Mouse (Mus musculus): ENCODE data around the gene Rsrc1. TPM values are rescaled to one million over a fixed set of nuclear protein-coding genes. Genes with fewer than 3 reads are reported as not detected.

The Rsrc1 gene
- polyA plus RNA-seq, 1 experiment from 2014 or later = 32.1 TPM

DNA sequence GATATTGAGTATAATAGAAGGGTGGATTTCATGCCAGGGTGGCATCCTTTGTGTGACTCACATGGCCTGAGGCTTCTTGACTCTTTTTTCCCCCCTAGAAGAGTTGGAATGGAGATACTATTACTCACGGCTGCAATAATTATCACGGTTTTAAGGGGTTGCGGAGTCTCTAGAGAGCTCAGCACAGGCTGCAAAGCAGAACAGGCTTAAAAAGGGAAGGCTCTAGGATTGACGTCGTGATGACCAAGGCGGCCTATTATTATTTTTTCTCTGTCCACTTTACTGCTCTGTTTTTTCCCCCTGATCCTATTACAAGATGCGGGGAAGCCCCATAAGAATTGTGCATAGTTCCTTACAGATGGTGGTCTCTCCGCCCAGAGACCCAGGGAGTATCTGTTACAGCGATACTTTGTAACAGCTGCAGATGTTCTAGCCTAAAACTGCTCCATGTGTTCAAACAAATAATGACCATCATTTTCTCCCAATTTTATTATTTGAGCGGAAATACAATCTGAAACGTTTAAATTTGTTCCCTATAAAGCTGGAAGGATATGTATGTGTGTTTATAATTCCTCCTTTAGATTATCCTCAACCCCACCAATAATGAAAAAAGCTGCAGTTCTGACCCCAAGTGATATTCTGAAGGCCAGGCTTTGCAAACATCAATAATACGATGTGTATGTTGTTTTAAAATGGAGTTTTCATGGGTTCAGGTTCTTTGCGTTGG, 4.1 kb upstream of the Rsrc1 start:
- Histone ChIP-seq H3K9ac (no peak overlapping the region), H3K9me3 (replicated peaks) (no peaks in the 10 kb centered on the region), H3K36me3 (no peaks in the 10 kb centered on the region), H3K27ac (no peak overlapping the region), H3K4me3 (replicated peaks) (no peak overlapping the region), H3K4me1 (peaks cover 37% of the 10 kb centered on the region), H3K27me3 (peaks cover 93% of the 10 kb centered on the region), H3K4me2 (no peak overlapping the region)
- no peak for ATAC-seq (replicated peaks; ENCODE audit: low FRiP score)
- WGBS = 3% methylated on average over 13 of the region's 13 CpGs

DNA sequence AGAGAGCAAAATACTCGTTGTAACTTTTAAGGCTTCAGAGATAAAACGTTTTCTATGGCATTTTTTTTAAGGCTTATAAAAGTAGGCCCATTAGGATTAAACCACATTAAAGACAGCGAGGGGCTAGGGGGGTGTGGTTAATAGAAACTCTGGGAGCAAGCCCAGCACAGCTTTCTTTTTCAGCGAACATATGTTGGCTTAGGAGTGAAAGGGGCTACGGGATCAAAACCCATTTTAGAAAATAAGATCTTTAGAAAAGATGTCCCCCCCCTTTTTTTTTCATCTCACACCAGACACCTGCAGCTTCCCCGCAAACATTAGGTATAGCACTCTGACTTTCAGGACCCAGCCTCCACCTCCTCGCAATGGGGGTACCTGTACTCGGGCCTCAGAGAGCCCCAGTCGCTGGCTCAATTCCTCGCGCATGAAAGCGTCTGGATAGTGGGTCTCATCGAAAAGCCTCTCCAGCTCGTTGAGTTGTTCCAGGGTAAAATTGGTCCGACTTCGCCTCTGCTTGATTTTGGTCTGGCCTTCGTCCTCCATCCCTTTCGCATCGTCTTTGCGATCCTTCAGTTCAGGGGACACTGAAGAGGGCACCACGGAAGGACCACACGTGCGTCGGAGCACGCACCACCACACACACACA, 3.3 kb upstream of the Rsrc1 start:
- no peak for ATAC-seq (replicated peaks; ENCODE audit: low FRiP score)
- no peaks in the 10 kb centered on the region for H3K9me3 ChIP-seq (replicated peaks)
- no peak overlapping the region for H3K4me2 ChIP-seq
- no peaks in the 10 kb centered on the region for H3K36me3 ChIP-seq
- H3K27me3 ChIP-seq = peaks cover 94% of the 10 kb centered on the region
- H3K9ac ChIP-seq = no peak overlapping the region
- 2% methylated on average over 25 of the region's 25 CpGs for WGBS
- H3K27ac ChIP-seq = no peak overlapping the region
- H3K4me1 ChIP-seq = peaks cover 43% of the 10 kb centered on the region
- no peak overlapping the region for H3K4me3 ChIP-seq (replicated peaks)

DNA sequence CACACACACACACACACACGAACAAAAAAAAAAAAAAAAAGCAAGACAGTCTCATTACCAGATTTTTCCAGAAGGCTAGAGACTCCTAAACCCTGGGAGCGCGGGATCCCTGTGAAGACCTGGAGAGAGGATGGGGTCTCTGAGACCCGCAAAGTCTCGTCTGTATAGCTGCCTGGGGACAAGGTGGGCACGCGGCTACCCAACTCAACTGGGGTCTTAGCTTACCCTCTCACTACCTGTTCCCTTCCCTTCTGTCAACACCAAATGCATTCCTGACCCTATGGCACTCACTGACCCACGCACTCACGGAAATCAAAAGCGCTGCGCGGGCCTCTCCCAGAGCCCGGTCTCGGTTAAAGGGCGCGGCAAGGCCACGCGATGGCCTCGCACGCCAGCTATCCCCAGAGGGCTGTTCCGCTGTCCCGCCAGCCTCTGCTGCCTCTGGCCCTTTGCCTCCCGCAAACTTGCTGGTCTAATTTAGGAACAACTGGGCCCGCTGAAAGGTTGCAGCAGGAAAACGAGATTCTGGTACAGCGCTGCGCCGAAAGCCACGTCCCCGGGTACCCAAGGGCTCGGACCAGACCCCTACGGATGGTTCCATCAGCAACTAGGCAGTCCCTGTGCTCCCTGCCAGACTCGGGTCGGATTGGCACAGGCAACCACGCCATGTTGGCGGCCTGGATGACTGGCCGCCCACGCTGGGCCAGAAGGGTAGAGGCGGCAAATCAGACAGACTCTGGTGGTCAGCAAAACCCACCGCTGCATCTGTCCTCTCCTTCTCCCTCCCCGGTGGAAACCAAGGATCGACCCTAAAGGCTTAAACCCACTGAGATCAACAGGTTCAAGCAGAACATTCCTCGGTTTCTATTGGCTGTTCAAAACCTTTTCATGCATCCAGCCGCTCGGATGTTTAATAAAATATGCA, 2.5 kb upstream of the Rsrc1 start:
- under 1% methylated on average over 45 of the region's 45 CpGs for WGBS
- no peak for ATAC-seq (replicated peaks; ENCODE audit: low FRiP score)
- no peak overlapping the region for H3K9ac ChIP-seq
- H3K9me3 ChIP-seq (replicated peaks) = no peaks in the 10 kb centered on the region
- H3K4me2 ChIP-seq = peak overlapping the region; percentile 20; the same call in 1 of the 2 replicates
- H3K27me3 ChIP-seq = peaks cover 91% of the 10 kb centered on the region
- no peaks in the 10 kb centered on the region for H3K36me3 ChIP-seq
- no peak overlapping the region for H3K4me3 ChIP-seq (replicated peaks)
- H3K4me1 ChIP-seq = peaks cover 36% of the 10 kb centered on the region
- no peak overlapping the region for H3K27ac ChIP-seq

DNA sequence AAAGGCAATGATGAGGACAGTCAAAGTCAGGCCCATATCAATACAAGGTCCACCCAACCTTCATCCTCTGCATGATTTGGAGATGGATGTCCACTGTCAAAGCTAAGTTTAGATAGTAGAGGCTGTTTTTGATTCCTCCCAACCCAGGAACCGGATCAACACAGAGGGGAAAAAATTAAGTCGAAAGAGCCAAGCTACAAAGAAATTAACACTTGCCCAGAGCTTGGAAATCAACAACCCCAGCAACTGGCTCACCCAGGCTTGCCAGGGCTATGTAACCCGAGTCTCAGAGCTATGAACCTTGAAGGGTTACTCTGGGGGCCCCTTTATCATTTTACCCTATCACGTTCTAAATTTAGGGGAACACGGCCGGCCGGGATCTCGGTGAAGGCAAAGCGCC, 1.7 kb upstream of the Rsrc1 start:
- WGBS = 5% methylated on average over 9 of the region's 9 CpGs
- Histone ChIP-seq H3K9me3 (replicated peaks) (no peaks in the 10 kb centered on the region), H3K4me2 (no peak overlapping the region), H3K27ac (no peak overlapping the region), H3K4me1 (peaks cover 35% of the 10 kb centered on the region), H3K27me3 (peaks cover 91% of the 10 kb centered on the region), H3K36me3 (no peaks in the 10 kb centered on the region), H3K9ac (no peak overlapping the region), H3K4me3 (replicated peaks) (no peak overlapping the region)
- no peak for ATAC-seq (replicated peaks; ENCODE audit: low FRiP score)

DNA sequence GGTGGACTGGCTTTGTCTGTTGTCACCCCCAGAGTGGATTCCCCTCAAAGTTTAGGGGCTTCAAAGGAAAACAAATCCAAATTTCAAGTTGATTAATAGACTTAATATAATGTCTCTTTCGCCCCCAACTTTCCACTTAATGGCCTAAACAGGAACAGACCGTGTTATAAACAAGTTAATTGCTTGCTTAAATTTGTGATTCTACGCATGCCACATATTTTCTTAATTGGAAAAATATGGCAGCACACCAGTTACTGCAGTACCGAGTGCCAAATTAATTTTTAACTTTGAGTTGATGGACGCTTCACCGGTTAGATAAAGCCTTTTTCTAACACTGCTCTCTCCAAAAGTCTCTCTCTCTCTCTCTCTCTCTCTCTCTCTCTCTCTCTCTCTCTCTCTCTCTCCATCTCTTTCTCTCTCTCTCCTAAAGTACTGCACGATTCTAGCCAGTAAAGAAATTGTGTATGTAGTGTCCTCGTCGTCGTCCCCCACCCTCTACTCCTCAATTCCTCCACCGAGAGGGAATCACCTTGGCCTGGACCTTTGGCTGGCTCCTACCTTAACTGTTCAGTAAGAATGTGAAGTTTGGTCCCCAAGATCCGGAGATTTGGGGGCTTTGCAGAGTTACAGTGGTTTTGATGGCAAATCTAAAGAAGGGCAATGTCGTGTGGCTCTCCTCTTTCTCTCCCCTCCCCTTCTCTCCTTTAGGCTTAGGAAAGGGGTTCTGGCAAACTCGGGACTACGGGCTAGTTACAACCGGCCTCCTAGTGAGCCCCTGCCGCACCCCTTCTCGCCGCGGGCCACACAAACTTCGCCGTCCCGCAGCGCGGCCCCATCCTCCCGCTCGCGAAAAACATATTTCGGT, 847 bp upstream of the Rsrc1 start:
- H3K4me3 ChIP-seq (replicated peaks) = peak overlapping the region; percentile 51
- 1% methylated on average over 29 of the region's 29 CpGs for WGBS
- no peak for ATAC-seq (replicated peaks; ENCODE audit: low FRiP score)
- no peak overlapping the region for H3K9ac ChIP-seq
- peaks cover 35% of the 10 kb centered on the region for H3K4me1 ChIP-seq
- H3K27ac ChIP-seq = no peak overlapping the region
- H3K36me3 ChIP-seq = no peaks in the 10 kb centered on the region
- no peaks in the 10 kb centered on the region for H3K9me3 ChIP-seq (replicated peaks)
- peaks cover 82% of the 10 kb centered on the region for H3K27me3 ChIP-seq
- peak overlapping the region; percentile 88 for H3K4me2 ChIP-seq

GRCm38 (mm10) chr3:66981706-66982105, 516 bp downstream of the Rsrc1 start, which contains the start of gene Shox2:
Shox2 (minus strand) TSS chr3:66981771.
- Histone ChIP-seq H3K9me3 (replicated peaks) (no peaks in the 10 kb centered on the region), H3K27me3 (peaks cover 74% of the 10 kb centered on the region), H3K4me2 (peak within 1 kb of the TSS; percentile 88), H3K36me3 (no peaks in the 10 kb centered on the region), H3K4me1 (peaks cover 40% of the 10 kb centered on the region), H3K27ac (no peak within 1 kb of the TSS), H3K4me3 (replicated peaks) (peak within 1 kb of the TSS; percentile 51), H3K9ac (no peak within 1 kb of the TSS)
- under 1% methylated on average over 14 of the region's 15 CpGs for WGBS
- no peak for ATAC-seq (replicated peaks; ENCODE audit: low FRiP score)

DNA sequence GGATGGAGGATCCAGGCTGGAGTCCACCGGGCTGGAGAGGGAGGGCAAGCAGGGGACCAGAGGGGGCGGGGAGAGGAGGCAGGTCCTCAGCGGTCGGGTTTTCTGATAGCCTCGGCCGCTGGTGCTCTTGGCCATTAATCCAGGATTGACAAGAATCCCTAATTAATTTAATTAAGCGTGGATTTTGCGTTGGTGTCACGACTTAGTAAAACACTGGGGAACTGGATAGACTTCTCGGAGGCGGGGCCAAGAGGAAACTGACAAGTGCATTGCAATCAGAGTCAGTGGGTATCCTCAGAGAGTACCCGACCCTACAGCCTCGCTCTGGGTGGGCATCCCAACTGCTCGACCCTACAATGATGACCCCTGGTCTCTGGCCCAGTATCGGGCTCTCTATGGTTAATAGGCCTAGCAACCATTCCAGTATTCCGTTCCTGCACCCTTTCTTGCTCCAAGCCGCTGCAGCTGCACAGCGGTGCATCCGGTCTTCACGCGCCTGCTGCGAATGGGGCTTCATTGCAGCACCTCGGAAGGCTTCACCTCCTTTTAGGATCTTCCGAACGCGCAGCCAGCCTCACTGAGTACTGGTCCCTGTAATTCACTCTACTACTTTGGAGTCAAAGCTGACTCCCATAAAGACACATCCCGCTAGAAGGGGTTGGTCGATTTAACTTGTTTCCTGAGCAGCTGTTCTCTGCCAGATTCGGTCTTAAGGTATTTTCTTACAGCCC, 1.2 kb downstream of the Rsrc1 start:
- H3K4me3 ChIP-seq (replicated peaks) = peak overlapping the region; percentile 51
- H3K4me2 ChIP-seq = peak overlapping the region; percentile 88
- no peak for ATAC-seq (replicated peaks; ENCODE audit: low FRiP score)
- no peaks in the 10 kb centered on the region for H3K9me3 ChIP-seq (replicated peaks)
- H3K9ac ChIP-seq = no peak overlapping the region
- no peaks in the 10 kb centered on the region for H3K36me3 ChIP-seq
- peaks cover 40% of the 10 kb centered on the region for H3K4me1 ChIP-seq
- peaks cover 67% of the 10 kb centered on the region for H3K27me3 ChIP-seq
- no peak overlapping the region for H3K27ac ChIP-seq
- WGBS = under 1% methylated on average over 29 of the region's 29 CpGs

GRCm38 (mm10) chr3:66983481-66983880, 2.3 kb downstream of the Rsrc1 start:
- H3K27me3 ChIP-seq = peaks cover 56% of the 10 kb centered on the region
- H3K4me1 ChIP-seq = peaks cover 38% of the 10 kb centered on the region

GRCm38 (mm10) chr3:66985539-66986286, 4.5 kb downstream of the Rsrc1 start:
- under 1% methylated on average over 60 of the region's 60 CpGs for WGBS

More at GRCm38 (mm10) chr3:66983481-66983880, 2.3 kb downstream of the Rsrc1 start:
- H3K9me3 ChIP-seq (replicated peaks) = no peaks in the 10 kb centered on the region
- H3K36me3 ChIP-seq = no peaks in the 10 kb centered on the region
- no peak overlapping the region for H3K4me3 ChIP-seq (replicated peaks)
- no peak overlapping the region for H3K27ac ChIP-seq
- no peak for ATAC-seq (replicated peaks; ENCODE audit: low FRiP score)
- 14% methylated on average over 3 of the region's 3 CpGs for WGBS
- H3K9ac ChIP-seq = no peak overlapping the region
- H3K4me2 ChIP-seq = no peak overlapping the region

GRCm38 (mm10) chr3:66986287-66986560, 5.0 kb downstream of the Rsrc1 start:
- ATAC-seq (replicated peaks; ENCODE audit: low FRiP score) = no peak
- no peak overlapping the region; the same call in 1 of the 2 replicates for H3K27ac ChIP-seq
- peaks cover 19% of the 10 kb centered on the region for H3K4me1 ChIP-seq
- 12% methylated on average over 1 of the region's 1 CpGs for WGBS
- H3K9ac ChIP-seq = peak overlapping the region; percentile 84
- H3K36me3 ChIP-seq = no peaks in the 10 kb centered on the region
- peaks cover 28% of the 10 kb centered on the region for H3K27me3 ChIP-seq
- peak overlapping the region; percentile 83 for H3K4me3 ChIP-seq (replicated peaks)
- H3K9me3 ChIP-seq (replicated peaks) = no peaks in the 10 kb centered on the region
- H3K4me2 ChIP-seq = peak overlapping the region; percentile 64

More at GRCm38 (mm10) chr3:66985539-66986286, 4.5 kb downstream of the Rsrc1 start:
- Histone ChIP-seq H3K9me3 (replicated peaks) (no peaks in the 10 kb centered on the region), H3K4me1 (peaks cover 24% of the 10 kb centered on the region), H3K4me2 (peak overlapping the region; percentile 64), H3K36me3 (no peaks in the 10 kb centered on the region), H3K9ac (peak overlapping the region; percentile 84), H3K4me3 (replicated peaks) (peak overlapping the region; percentile 83), H3K27me3 (peaks cover 33% of the 10 kb centered on the region), H3K27ac (peak overlapping the region; percentile 63; the same call in 1 of the 2 replicates)
- peak; percentile 96 for ATAC-seq (replicated peaks; ENCODE audit: low FRiP score)
